Mouse (Mus musculus): ENCODE data around the gene Fam217a.

GRCm38 (mm10) chr13:34973770-34974169 is 49.7 kb upstream of the Fam217a start:
- TF ChIP-seq EP300 (IDR thresholded peaks at IDR 0.05) (no peak), CTCF (IDR thresholded peaks at IDR 0.05) (peak; percentile 46)

All from lung, postnatal 0 days (tissue).